Mouse (Mus musculus): ENCODE data around the gene Cst6. TPM values are rescaled to one million over a fixed set of nuclear protein-coding genes. Genes with fewer than 3 reads are reported as not detected.

The Cst6 gene
- 1 to 10 TPM; 1.8 to 3.6 TPM for polyA plus RNA-seq (2017; shearing (Covaris generic))

DNA sequence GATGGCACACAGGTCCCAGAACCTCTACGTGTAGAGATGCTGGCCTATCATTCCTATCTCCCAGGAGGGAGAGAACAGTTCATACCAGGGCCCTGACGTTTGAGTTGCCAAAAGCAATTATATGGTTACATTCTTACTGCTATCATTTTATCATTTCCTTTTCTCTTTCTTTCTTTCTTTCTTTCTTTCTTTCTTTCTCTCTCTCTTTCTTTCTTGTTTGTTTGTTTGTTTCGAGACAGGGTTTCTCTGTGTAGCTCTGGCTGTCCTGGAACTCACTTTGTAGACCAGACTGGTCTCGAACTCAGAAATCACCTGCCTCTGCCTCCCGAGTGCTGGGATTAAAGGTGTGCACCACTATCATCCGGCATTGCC lies at the start of gene Cst6:
Gene Cst6, minus strand, starts transcription at position 73 of the 372 bp plus-strand sequence.

GRCm38 (mm10) chr19:5388588-5389242 lies 39.3 kb upstream of the Cst6 start, which contains the start of gene Sart1:
Gene Sart1, minus strand, starts transcription at chr19:5388703.

GRCm38 (mm10) chr19:5367053-5367359 lies 17.6 kb upstream of the Cst6 start, which contains the start of gene Banf1:
Gene Banf1, minus strand, starts transcription at chr19:5367168.

DNA sequence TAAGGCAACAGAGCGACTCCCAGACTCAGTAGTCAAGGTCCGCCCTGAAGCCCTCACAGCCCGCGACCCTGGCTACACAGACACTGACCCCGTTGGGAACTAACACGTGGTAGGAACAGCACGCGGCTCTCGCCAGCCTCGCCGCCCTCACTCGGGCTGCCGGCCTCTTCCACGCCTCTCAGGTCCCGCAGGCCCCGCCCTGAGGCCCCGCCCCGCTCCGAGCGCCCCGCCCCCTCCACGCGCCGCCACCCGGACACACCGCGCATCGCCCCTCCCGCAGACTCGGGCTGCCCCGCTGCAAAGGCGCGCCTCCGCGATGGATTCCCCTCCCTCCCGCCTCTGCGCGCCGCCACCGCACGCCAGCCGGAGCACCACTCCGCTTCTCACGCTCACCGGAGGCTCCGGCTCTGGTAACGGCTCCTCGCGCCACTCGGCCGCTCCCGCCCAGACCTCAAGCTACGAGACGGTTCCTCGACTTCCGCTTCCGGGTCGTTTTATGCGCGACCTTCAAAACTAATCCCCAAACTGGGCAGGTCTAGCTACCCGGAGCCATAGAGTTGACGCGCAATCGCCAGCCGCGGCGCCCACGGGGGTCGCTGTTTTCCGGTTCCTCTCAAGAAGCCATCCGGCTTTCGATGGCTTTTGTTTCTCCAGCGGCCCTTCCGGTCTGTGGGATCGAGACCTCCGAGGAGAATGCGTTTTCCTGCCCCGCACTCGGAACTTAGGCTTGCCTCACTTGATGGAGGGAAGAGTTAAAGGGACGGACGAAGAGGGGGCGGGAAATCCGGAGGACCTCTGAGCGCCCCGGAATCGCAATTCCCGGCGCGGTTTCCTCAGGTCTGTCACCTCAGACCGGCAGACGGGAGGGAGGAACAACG lies 17.0 kb upstream of the Cst6 start, which contains the start of gene Eif1ad:
Gene Eif1ad, plus strand, starts transcription at position 567 of the 878 bp plus-strand sequence.

DNA sequence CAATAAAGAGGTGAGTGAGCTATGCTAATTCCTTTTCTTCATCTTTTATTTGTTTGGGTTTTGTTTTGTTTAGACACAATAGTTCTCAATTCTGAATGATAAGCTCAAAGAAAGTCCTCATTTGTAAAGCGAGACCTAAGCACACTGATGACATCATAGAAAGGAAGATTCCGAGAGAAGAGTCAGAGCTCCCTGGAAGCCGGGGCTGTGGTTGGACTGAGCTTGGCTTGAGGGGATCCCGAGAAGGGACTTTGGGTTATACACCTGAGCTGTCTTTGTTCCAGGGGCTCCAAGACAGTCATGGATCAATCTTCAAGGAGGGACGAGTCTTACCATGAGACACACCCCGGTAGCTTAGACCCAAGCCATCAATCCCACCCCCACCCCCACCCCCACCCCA lies 13.9 kb downstream of the Cst6 start, which contains the start of gene Catsper1:
Gene Catsper1, plus strand, starts transcription at position 301 of the 400 bp plus-strand sequence.

DNA sequence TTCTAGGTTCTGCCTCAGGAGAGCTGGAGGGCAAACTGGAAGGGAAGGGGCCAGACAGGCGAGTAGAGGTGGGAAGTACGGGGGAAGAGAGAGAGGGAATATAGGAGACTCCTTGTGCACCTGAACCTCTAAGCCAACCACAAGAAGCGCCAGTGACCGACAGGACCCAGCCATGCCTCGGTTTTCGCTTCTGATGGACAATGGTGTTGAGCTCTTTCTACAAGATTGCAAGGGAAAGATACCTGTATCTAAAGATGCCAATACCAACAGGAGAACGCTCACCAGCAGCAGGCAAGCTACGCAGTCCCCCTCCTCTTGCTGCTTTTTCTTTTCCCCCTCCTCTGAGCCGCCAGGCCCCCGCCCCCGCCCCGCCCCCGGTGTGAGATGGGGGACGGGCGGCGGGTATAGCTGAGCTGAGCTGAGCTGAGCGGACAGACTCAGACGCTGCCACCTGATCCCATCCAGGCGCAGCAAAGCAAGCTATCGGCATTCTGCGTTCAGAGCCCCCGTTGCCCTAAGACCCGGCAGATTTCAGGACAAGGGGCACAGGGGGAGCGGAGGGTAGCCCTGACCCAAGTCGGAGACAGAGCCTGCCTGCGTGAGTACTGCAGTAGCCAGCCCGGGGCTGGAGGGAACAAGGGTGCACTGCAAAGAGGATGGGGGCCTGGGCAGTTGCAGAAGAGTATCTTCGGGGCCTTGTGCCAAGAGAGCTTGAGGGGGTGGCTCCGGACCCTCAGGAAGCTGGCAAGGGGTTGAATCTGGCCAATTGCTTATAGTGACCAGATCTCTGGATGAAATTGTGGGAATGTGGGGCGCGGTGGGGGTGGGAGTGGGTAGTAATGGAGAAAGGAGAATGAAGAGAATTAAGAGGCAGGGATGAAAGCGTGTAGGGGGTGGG lies 51.2 kb downstream of the Cst6 start, which contains the start of gene Gal3st3:
Gene Gal3st3, plus strand, starts transcription at position 429 of the 898 bp plus-strand sequence.

DNA sequence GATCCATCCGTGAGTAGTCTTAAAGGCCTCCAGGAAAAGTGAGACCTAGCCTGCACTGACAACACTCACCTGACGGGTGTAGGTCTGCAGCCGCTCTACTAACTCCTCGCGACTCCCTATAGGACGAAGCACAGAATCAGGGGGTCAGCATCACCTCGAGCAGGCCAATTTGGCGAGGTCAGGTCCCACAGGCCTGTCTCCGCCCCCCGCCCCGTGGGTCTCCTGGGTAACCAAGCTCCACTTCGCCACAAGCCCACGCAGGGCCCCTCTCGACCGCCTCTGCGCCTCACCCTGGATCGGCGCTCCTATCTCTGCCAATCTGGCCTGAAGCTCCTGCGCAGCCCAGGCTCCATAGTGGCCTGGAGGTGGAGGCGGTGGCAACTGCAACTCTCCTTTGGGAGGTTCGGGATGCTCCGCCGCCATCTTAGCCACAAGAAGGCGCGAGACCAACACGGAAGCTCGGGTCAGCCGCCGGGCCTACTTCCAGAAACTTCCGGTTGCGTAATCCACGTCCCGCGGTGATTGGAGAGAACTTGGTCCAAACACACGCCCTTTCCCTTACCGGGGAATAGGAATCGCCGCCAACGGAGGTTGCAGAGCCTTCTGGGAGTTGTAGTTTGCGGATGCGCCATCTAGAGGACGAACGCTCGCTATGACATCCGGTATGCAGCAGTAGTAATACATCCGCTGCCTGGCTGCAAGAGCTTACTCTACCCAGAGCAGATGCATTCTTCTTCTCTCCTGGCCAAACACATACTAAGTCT lies 54.2 kb downstream of the Cst6 start, which contains the start of gene Sf3b2:
Gene Sf3b2, minus strand, starts transcription at position 484 of the 764 bp plus-strand sequence.

Other genes starting within 250 kb of the Cst6 start
- gene Rab1b, start 242.5 kb downstream of the Cst6 start, polyA plus RNA-seq (2017; shearing (Covaris generic)) = 100 to 1,000 TPM; 187 to 249 TPM
- 1 to 10 TPM; 5.0 to 8.7 TPM for gene Klc2, start 231.0 kb downstream of the Cst6 start, polyA plus RNA-seq (2017; shearing (Covaris generic))
- gene Pacs1, start 76.5 kb downstream of the Cst6 start, polyA plus RNA-seq (2017; shearing (Covaris generic)) = 100 to 1,000 TPM; 106 to 118 TPM
- gene Sf3b2, start 54.1 kb downstream of the Cst6 start, polyA plus RNA-seq (2017; shearing (Covaris generic)) = 100 to 1,000 TPM; 329 to 399 TPM
- gene Gal3st3, start 51.2 kb downstream of the Cst6 start, polyA plus RNA-seq (2017; shearing (Covaris generic)) = under 1 TPM; 0.23 to 0.51 TPM
- gene Catsper1, start 13.8 kb downstream of the Cst6 start, polyA plus RNA-seq (2017; shearing (Covaris generic)) = not detected
- 10 to 100 TPM; 54.9 to 70.9 TPM for gene Eif1ad, start 17.2 kb upstream of the Cst6 start, polyA plus RNA-seq (2017; shearing (Covaris generic))
- gene Banf1, start 17.6 kb upstream of the Cst6 start, polyA plus RNA-seq (2017; shearing (Covaris generic)) = 100 to 1,000 TPM; 233 to 287 TPM
- gene Sart1, start 39.1 kb upstream of the Cst6 start, polyA plus RNA-seq (2017; shearing (Covaris generic)) = 100 to 1,000 TPM; 200 to 224 TPM
- gene Tsga10ip, start 53.0 kb upstream of the Cst6 start, polyA plus RNA-seq (2017; shearing (Covaris generic)) = under 1 TPM; 0.61 to 0.80 TPM
- 100 to 1,000 TPM; 196 to 206 TPM for gene Drap1, start 75.4 kb upstream of the Cst6 start, polyA plus RNA-seq (2017; shearing (Covaris generic))
- gene AI837181, start 75.6 kb upstream of the Cst6 start, polyA plus RNA-seq (2017; shearing (Covaris generic)) = 10 to 100 TPM; 27.7 to 34.4 TPM
- 1 to 10 TPM in 1 of 2 experiments, not detected in 1; 2.1 TPM for gene Fosl1, start 98.0 kb upstream of the Cst6 start, polyA plus RNA-seq (2017; shearing (Covaris generic))
- 10 to 100 TPM; 11.6 to 13.7 TPM for gene Ccdc85b, start 108.3 kb upstream of the Cst6 start, polyA plus RNA-seq (2017; shearing (Covaris generic))
- gene Fibp, start 111.0 kb upstream of the Cst6 start, polyA plus RNA-seq (2017; shearing (Covaris generic)) = 100 to 1,000 TPM; 133 to 135 TPM
- 100 to 1,000 TPM; 127 to 211 TPM for gene Ctsw, start 118.9 kb upstream of the Cst6 start, polyA plus RNA-seq (2017; shearing (Covaris generic))
- gene Efemp2, start 124.4 kb upstream of the Cst6 start, polyA plus RNA-seq (2017; shearing (Covaris generic)) = 1 to 10 TPM; 1.1 to 2.2 TPM
- 10 to 100 TPM; 57.6 to 65.5 TPM for gene Mus81, start 138.8 kb upstream of the Cst6 start, polyA plus RNA-seq (2017; shearing (Covaris generic))
- gene Cfl1, start 140.9 kb upstream of the Cst6 start, polyA plus RNA-seq (2017; shearing (Covaris generic)) = 1,000 to 10,000 TPM; 3,119 to 3,710 TPM
- under 1 TPM; 0.25 to 0.28 TPM for gene 1700020D05Rik, start 154.2 kb upstream of the Cst6 start, polyA plus RNA-seq (2017; shearing (Covaris generic))
- gene Snx32, start 161.0 kb upstream of the Cst6 start, polyA plus RNA-seq (2017; shearing (Covaris generic)) = 10 to 100 TPM; 17.2 to 20.0 TPM
- 1 to 10 TPM in 1 of 2 experiments, under 1 TPM in 1; 0.20 to 4.2 TPM for gene Ovol1, start 211.1 kb upstream of the Cst6 start, polyA plus RNA-seq (2017; shearing (Covaris generic))
- gene Ap5b1, start 218.5 kb upstream of the Cst6 start, polyA plus RNA-seq (2017; shearing (Covaris generic)) = 10 to 100 TPM; 16.0 to 19.1 TPM

Data from inflammation-experienced regulatory T-cells (primary cell).